In genomic region chr13:75501530-75501929, GRCm38 (mm10) we compare ENCODE assay signal across 15 mouse cellular contexts.
"Had no signal": no experiment of that assay in that cellular context is flagged by ENCODE, and none has a peak within 500 bp of the region (broad histone marks: within the 10 kb centered on the region; RNA-seq: fewer than 3 reads in every experiment).

No protein-coding gene starts in this region.

- H3K4me3 ChIP-seq: liver, embryonic 15.5 days; lung, embryonic 15.5 days; megakaryocyte, embryonic 14.5 days; midbrain, embryonic 13.5 days; midbrain, embryonic 15.5 days; neural tube, embryonic 12.5 days; stomach, embryonic 15.5 days had no signal

- ATAC-seq: liver, postnatal 0 days; midbrain, embryonic 13.5 days; midbrain, embryonic 15.5 days had no signal

- H3K27me3 ChIP-seq: liver, embryonic 15.5 days; lung, embryonic 15.5 days; megakaryocyte, embryonic 14.5 days; midbrain, embryonic 13.5 days; midbrain, embryonic 15.5 days; neural tube, embryonic 12.5 days; stomach, embryonic 15.5 days had no signal

- H3K36me3 ChIP-seq: liver, embryonic 15.5 days; lung, embryonic 15.5 days; midbrain, embryonic 13.5 days; midbrain, embryonic 15.5 days; neural tube, embryonic 12.5 days; stomach, embryonic 15.5 days had no signal

- DNase-seq: liver, postnatal 0 days; lung, adult 2 months; lung, postnatal 14 days; lung, postnatal 36 days; right cerebral cortex, postnatal 14 days; thymus, adult 18-20 months; thymus, postnatal 25 days; thymus, postnatal 4 days had no signal
